Mouse (Mus musculus) spleen, adult 2 months (tissue): ENCODE measurements around the gene Zfp385c.

ENCODE experiments used
- CTCF ChIP-seq: fragments of 200-500 bp; IDR thresholded peaks from 2 replicates; pipeline ENCODE4 v1.5.1; 2011; ENCODE audit warnings: mild to moderate bottlenecking, inconsistent platforms; ENCODE audit not compliant: insufficient read depth, insufficient read length, insufficient replicate concordance; ENCODE audit errors: extremely low read depth
- POLR2A ChIP-seq: fragments of 200-500 bp; IDR thresholded peaks from 2 replicates; pipeline ENCODE4 v1.6.1; 2011; ENCODE audit warnings: low read depth, low read length, inconsistent platforms

- no peak for TF ChIP-seq POLR2A
- TF ChIP-seq CTCF = no peak
These were observed 28.1 kb upstream of the Zfp385c start for GRCm38 (mm10) chr11:100720345-100720744.
